Comparison of ENCODE assay signal across 2 mouse cellular contexts in genomic region chr8:106047854-106048630, GRCm38 (mm10).
TF ChIP-seq lines count a peak whose summit lies in the region.

No protein-coding gene starts in this region.

TF ChIP-seq in CH12.LX, 34 proteins besides CTCF, POLR2A, EP300 and RAD21 (continued from another document):
- TF ChIP-seq TBP (conservative IDR thresholded peaks at IDR 0.05; ENCODE audit: low read depth, low read length), result no peak
- no peak for TF ChIP-seq MAFK (IDR thresholded peaks at IDR 0.05; ENCODE audit: insufficient replicate concordance, low read length)
- no peak for TF ChIP-seq TCF12 (IDR thresholded peaks at IDR 0.05; ENCODE audit: low read depth, low read length)
- TF ChIP-seq RCOR1 (conservative IDR thresholded peaks at IDR 0.05; ENCODE audit: low read depth, low read length), result no peak
- no peak for TF ChIP-seq USF2 (conservative IDR thresholded peaks at IDR 0.05; ENCODE audit: low read depth, low read length)
- TF ChIP-seq CHD2 (IDR thresholded peaks at IDR 0.05; ENCODE audit: low read length), result no peak
- TF ChIP-seq ZNF384 (IDR thresholded peaks at IDR 0.05; ENCODE audit: low read depth, low read length), result no peak
- no peak for TF ChIP-seq PAX5 (IDR thresholded peaks at IDR 0.05; ENCODE audit: low read length)
- no peak for TF ChIP-seq ZKSCAN1 (IDR thresholded peaks at IDR 0.05; ENCODE audit: borderline replicate concordance, low read depth, low read length)
- no peak for TF ChIP-seq MXI1 (IDR thresholded peaks at IDR 0.05; ENCODE audit: low read depth, low read length)
- TF ChIP-seq IRF4 (IDR thresholded peaks at IDR 0.05; ENCODE audit: low read depth, low read length), result no peak
- TF ChIP-seq MEF2A (IDR thresholded peaks at IDR 0.05; ENCODE audit: borderline replicate concordance, low read depth, low read length), result no peak
- no peak for TF ChIP-seq SIN3A (IDR thresholded peaks at IDR 0.05; ENCODE audit: low read length)
- TF ChIP-seq UBTF (IDR thresholded peaks at IDR 0.05; ENCODE audit: low read depth, low read length), result no peak
- TF ChIP-seq SMC3 (IDR thresholded peaks at IDR 0.05; ENCODE audit: low read depth, low read length), result no peak
- no peak for TF ChIP-seq ETS1 (conservative IDR thresholded peaks at IDR 0.05; ENCODE audit: low read depth, low read length)
- TF ChIP-seq MYC (IDR thresholded peaks at IDR 0.05; ENCODE audit: low read depth, low read length), result no peak

TF ChIP-seq in myocyte, 11 proteins besides CTCF, POLR2A, EP300 and RAD21 (continued from another document):
- no peak for TF ChIP-seq MYOG (IDR thresholded peaks at IDR 0.05; ENCODE audit: control insufficient read depth in 1 of 3, insufficient read depth in 1 of 3, insufficient read length in 2 of 3, low read depth in 2 of 3)
